Mouse (Mus musculus): ENCODE measurements around the gene Tbc1d4.

Tbc1d4 gene

DNA sequence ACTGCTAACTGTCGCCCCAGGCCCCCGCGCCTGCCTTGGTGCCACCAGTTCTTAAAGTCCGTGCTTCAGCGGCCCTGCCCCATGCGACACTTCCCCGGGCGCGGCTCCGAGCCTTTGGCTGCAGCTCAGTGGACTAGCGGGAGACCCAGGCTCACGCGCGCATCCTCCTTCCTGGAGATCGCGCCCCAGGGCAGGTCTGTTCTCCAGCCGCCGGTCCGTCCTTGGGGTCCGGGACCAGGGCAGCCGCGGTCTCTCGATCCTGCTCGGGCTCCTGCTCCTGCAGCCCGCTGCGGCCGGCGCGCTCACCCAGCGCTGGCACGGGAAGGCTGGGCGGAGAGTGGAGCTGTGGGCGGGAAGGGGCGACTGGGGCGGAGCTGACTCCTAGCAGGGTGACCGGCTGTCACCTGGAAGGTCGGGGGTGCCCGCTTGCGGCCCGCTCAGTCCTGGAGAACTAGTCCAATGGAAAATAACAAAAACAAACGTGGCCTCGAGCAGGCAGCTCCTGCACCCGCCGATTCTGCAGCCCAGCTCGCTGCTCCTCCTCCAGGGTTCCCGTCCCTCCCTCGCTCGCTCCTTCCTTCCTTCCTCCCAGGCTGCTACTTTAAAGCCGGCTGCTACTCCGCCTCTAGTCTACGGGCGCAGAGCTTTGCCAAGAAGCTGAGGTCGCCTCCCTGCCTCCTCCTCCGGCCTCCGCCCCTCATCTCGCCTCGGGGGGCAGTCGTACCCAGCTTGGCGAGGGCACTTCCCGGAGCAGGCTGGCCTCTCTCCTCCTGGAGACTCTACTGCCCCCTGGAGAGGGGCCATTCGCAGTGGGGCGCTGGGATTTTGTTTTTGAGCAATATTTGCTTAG is at the start of gene Tbc1d4:
Gene Tbc1d4, minus strand, starts transcription at position 673 of the 850 bp plus-strand sequence.
- peak; percentile 39 to 43 for DNase-seq (ENCODE audit: low spot score in 2 of 2)

DNA sequence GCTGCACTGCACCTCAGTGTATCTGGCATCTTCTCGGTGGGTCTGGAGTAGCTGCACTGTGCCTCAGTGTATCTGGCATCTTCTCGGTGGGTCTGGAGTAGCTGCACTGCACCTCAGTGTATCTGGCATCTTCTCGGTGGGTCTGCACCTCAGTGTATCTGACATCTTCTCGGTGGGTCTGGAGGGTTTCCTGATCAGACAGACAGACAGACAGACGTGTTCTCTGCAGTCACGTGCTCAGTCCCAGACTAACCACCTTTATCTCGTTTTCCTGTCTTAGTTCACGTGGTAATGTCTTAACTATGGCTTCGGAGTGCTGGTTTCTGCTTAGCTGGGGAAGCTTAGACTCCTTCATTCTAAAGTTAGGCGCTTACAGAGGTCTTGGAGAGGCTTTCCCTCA is 47.3 kb upstream of the Tbc1d4 start:
- no peak for DNase-seq (ENCODE audit: low spot score in 2 of 2)

DNA sequence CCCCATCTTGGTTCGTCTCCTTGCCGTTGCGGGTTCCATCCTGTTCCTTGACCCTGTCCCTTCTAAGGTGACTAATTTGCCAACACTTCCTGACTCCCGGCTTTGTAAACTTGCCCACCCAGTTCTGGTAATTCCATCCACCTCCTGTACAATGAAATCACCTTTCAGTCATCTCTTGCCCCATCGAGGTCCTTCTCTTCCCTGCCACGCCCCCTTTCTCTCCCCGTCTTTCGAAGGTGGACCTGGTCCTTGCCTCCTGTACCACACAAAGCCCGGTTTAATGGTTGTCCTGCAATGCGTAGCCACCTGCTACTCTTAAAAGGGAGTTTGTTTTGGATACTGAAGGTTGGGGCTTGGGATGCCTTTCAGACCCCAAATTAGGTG is 45.5 kb upstream of the Tbc1d4 start:
- no peak for DNase-seq (ENCODE audit: low spot score in 2 of 2)

DNA sequence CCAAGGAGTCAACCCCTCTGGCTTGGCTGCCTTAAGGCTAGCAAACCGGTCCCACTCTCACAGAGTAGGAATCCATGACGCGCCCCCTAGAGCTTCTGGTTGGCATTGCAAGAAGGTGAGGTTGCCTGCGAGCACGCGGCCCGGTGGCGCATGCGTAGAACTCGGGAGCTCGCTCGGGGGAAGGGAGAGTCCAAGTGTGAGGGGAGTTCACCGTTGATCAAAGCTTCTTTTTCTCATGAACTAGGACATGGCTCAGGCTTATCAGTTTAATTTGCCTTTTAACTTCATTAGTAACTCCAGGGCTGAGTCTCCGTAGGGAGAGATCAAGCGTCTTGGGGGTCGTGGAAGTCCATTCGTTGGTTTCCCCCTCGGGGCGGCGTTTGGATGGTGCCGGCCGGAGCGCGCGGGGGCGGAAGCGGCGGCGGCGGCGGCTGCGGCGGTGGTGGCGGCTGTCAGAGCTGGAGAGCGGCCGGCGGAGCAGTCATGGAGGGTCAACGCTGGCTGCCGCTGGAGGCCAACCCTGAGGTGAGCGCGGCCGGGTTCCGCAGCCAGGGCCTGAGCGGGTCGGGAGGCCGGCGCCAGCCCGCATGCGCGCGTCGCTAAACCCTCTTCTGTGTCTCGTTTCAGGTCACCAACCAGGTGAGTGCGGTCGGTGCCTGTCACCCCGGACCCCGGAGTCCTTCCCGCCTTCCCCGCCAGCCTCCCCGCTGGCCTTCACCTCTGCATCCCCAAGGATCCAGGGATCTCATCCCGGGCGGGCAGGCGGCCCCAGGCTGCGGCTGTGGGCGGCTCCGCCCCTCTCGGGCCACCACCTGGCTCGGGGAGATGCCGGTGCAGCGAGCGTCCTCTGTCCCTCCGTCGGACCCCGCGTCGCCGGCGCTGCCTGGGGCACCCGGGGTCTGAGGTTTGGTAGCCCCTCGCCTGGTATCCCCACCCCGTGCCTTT is 44.9 kb upstream of the Tbc1d4 start, which contains the start of gene Uchl3:
Gene Uchl3, plus strand, starts transcription at position 387 of the 945 bp plus-strand sequence.
- DNase-seq (ENCODE audit: low spot score in 2 of 2), result peak; percentile 90 to 91

DNA sequence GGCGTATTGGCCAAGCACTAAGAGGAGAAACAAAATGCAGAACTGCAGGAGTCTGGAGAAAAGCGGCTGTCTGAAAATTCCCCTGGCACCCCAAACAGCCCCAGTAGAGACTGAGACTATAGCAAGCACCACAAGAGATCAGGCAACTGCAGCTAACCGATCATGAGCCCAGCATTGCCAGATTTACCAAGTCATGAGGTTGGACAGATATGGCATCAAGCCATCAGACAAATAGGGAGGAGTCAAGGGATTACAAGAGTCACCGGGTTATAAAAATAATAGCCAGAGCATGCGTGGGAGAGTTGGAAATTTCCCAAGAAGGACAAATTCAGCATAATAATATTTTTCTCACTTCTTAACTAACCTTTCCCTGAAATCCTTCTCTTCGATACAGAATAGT is 43.6 kb upstream of the Tbc1d4 start:
- DNase-seq (ENCODE audit: low spot score in 2 of 2), result no peak

DNA sequence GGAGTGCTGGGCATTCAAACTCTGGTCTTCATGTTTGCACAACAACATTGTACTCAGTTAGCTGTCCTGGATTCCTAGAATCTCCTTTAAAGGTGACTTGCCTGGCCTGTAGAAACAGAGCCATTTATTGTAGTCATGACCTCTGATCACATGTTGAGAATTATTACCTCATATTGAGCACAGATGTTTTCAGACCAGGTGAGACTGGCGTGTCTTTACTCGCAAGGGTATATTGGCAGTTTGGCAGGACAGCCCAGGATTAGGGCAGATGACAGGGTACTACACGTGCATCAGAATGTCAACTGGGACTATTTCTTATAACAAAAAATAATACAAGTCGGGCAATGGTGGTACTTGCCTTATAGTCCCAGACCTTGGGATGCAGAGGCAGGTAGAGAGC is 41.6 kb upstream of the Tbc1d4 start:
- no peak for DNase-seq (ENCODE audit: low spot score in 2 of 2)

DNA sequence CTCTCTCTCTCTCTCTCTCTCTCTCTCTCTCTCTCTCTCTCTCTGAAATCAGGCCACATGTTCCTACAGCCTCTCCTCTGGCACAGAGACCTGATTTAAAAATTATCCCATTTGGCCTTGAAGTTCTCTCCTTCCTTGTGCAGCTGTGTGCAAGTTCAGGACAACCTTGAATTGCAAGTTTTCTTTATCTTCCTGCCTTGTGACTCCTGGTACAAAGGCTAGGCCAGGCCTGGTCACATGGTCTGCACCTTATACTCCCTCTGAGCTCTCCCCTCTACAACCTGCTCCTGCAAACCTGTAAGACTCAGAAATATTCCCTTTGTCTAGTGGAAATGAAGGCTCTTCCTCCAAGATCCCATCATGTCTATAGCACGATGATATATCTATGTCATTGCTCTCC is 36.0 kb upstream of the Tbc1d4 start:
- no peak for DNase-seq (ENCODE audit: low spot score in 2 of 2)

DNA sequence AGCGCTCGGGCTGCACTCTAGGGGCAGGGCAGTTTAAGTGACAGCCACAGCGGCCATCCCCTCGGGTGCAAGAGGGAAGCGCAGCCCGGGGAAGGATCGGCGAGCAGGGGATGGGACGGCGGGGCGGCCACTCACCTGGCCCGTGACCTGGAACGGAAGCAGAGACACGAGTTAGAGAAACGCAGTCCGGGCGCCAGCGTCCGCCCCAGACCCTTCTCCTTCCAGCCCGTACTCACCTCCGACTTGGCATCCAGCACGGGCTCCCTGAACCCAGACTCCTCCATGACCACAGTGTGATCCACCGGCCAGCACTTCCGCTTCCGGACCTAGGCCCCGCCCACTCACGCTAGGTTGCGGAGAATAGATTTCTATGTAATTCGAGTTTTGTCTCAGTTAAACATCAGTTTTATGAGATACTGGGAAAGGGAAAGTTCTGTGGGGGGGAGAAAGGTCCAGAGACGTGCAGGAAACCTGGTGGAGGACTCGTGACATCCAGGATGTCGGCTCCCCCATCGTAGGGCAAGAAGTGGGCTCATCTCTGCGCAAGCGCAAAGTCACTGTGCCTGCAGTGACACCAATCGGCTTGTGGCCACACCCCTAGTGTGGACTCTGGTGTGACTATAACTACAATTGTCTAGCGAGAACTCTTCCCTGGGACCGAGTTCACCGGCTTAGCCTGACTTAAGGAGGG is 31.3 kb upstream of the Tbc1d4 start, which contains the start of gene Commd6:
Gene Commd6, minus strand, starts transcription at position 534 of the 691 bp plus-strand sequence.
- DNase-seq (ENCODE audit: low spot score in 2 of 2), result peak; percentile 92 to 94

DNA sequence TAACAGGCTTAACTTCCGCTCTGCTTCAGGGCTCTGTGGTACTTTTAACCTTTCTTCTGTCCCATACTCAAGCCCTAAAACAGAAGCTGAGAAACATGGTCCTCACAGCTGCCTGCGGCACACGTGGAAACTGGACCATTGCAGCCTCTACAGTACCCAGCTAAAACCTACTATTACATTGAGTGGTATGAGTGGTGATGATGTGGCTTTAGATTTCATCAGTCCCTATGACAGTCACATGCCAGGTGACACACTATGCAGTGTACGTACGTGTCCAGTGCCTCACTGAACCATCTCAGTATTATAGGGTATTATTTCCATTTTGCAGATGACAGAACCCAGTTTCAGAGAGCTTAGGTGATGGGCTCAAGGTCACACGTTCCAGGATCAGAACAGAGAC is 28.4 kb upstream of the Tbc1d4 start:
- DNase-seq (ENCODE audit: low spot score in 2 of 2), result no peak

DNA sequence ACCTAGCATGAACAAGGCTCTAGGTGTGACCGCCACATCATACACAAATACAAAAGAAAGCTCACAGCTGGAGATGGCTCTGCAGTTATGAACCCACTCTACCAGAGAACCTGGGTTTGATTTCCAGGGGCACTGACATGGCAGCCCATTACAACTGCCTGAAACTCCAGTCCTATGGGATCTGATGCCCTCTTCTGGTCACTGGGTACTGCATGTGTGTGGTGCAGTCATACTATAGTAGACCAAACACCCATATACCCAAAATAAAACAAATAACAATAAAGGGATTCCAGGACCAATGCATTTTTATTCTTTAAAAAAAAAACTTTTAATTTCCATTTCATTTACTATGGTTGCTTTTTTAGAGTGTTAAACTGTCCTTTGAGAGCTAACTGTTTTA is 26.8 kb upstream of the Tbc1d4 start:
- no peak for DNase-seq (ENCODE audit: low spot score in 2 of 2)

DNA sequence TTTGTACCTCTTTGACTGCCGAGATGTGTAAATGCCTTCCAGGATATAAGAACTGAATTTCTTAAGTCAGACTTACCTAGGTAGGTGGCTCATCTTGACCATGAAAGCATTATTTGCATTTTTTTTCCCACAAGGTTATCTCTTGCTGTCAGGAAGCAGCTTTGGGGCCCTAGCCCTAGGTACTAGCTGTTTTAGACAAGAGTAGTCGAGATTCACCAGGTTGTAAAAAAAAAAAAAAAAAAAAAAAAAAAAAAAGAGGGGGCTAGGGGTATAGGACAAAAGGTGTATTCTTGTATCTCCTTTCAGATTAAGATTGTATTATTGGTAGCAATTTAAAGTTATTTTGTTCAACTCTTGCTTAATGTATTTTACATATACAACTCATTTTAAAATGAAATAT is 21.6 kb upstream of the Tbc1d4 start:
- DNase-seq (ENCODE audit: low spot score in 2 of 2), result no peak

DNA sequence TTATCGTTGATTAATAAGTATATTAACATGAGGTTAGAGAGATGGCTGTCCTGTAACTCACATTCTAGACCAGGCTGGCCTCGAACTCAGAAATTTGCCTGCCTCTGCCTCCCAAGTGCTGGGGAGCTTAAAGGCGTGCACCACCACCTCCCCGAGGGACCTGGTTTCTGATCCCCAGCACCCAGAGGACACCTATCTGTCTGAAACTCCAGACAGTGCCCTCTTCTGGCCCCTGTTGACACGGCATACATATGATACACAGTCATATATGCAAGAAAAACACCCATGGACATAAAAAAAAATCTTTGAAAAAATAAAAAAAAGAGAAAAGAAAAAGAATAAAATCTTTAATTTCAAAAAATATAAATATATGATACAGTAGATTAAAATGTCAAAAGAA is 8.7 kb upstream of the Tbc1d4 start:
- DNase-seq (ENCODE audit: low spot score in 2 of 2), result no peak

DNA sequence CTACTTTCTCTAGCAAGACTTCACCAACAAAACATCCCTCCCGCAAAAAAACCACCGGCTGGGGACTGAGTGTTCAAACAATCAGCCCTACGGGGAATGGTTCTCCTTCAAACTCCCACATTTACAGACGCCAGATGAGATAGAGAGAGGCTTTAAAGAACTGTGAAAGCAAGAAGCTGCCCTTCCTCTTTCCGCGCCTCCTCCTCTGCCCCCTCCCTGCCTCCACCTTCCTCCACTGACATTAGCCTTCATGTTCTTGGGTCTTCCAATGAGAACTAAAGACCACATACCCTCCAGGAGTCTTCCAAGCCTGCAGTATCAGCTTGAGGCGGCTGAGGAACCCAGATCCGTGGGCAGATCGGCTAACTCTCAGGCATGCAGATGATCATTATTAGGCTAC is 7.2 kb upstream of the Tbc1d4 start:
- no peak for DNase-seq (ENCODE audit: low spot score in 2 of 2)

DNA sequence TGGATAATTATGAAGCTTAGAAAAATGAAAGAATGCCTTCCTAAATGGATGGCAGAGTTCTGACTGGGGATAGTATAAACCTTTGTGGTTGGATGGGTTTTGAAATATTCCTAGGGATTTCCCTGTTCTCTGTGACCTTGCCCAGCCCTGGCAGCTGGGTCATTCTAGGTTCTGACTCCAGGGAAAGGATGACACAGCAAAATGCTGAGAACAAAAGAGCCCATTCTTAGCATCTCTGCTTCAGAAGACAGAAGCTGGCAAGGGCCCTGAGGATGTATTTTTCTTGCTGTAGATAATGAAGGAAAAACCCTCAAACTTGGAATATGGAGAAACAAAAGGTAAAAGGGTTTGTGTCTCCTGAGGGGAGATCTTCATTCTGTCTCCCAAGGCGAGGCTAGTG is 4.2 kb upstream of the Tbc1d4 start:
- no peak for DNase-seq (ENCODE audit: low spot score in 2 of 2)

DNA sequence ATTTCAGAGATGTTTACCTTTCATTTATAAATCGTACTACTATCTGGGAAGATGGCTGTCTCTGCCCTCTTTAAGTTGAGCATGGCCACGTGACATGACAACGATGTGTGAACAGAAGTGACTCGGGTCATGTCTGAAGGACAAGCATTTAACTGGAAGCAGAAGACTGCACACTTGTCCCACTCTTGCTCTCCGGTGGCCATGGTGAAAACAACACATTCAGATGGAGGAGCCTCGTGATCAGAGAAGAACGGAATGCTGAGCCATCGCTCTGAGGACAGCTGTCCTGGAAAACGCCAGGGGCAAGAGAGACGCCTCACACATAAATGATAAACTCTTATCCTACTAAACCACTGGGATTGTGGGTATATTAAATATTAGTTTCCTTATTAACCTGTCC is 1.7 kb upstream of the Tbc1d4 start:
- no peak for DNase-seq (ENCODE audit: low spot score in 2 of 2)

DNA sequence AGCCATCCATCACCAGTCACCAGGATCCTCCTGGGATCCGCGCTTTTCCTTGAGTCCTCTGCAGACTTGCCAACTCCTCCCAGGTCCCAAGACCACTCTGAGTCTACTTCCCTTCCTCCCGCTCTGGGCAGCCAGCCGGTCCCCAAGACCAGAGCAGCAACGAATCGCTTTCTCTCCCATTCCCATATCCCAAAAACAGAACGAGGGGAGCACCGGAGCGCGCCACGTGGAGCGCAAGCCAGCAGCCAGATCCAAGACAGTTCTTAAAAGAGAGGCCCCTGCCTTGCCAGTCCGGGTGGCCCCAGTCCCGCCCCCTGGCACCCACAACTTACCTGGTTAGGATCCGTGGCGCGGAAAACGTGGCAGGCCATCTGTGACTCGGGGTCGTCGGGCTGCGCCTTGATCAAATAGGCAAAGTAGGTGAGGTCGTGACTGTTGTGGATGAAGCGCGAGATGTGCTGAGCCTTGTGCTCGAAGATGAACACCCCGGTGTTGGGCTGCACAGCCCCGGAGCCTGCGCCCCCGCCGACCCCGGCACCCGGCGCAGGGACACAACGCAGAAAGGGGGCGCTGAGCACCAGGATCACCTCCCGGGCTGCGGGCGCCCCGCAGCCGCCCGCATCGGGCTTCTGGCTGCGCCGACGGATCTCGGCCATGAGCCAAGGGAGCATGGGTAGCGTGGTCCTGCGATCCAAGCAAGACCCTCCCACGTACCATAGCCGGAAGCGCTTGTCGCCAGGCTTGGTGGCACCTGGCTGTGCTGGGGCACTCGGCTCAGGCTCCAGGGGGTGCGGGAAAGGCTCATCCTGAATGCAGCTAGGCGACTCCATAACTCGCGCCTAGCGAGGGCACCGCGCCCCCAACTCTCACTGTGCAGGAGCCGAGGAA is 1.1 kb downstream of the Tbc1d4 start:
- DNase-seq (ENCODE audit: low spot score in 2 of 2), result peak; percentile 5 to 11

DNA sequence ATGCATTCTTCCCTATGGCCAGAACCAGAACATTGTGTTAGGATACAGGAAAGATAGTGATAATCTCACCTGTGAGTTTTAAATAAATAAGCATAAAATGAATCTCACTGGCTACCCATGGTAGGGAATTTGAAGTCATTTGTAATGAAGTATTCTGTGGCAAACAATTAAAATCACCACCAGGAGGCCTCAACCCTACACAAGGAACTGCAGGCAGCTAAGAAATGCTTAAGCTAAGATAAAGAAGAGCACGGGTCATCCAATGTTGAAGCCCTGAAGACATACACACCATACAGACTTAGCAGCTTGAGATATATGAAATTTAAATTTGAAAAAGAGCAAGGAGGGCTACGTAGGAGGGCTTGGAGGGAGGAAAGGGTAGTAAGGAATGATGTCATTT is 3.1 kb downstream of the Tbc1d4 start:
- DNase-seq (ENCODE audit: low spot score in 2 of 2), result no peak

DNA sequence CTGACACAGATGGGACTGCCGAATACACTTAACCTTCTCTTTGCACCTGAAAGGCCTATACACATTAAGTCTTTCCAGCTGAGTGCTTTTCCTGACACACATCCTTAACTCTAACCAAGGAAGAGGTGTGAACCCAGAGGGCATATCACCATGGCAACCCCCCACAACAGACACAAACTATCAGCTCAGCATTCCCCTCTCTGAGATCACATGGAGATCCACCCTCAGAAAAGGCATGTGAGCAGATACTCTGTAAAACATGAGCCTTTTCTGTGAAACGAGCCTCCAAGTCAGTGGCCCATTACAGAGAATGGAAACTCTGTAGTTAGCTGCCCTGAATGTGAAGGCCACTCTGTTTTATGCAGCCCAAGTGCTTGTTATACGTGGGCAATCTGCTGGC is 6.1 kb downstream of the Tbc1d4 start:
- DNase-seq (ENCODE audit: low spot score in 2 of 2), result no peak

DNA sequence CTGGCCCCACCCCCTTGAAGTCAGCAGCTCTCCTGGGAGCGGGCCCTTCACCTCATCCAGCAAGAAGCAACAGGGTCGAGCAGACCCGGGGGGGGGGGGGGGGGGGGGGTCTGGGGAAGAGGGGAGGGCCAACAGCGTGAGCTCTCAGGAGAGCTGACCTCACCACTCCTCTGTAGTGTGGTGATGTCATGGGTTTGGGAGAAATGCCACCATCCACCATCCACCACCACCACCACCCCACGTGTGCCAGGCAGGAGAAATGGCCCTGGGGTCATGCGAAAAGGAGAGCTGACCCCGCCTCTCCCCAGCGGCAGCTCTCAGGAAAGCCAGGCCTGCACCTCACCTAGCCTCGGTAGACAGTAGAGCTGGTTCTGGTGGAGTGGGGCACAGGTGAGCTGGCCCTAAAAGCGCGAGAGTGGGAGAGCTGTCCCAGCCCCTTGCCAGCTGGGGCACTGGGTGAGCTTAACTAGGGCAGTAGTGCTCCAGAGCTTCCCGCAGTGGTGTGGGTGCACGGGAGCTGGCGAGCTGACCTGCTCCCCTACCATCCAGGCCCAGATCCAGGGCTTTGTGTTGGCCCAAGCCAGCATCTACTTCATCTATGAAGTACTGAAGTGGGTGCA is 11.8 kb downstream of the Tbc1d4 start:
- no peak for DNase-seq (ENCODE audit: low spot score in 2 of 2)

DNA sequence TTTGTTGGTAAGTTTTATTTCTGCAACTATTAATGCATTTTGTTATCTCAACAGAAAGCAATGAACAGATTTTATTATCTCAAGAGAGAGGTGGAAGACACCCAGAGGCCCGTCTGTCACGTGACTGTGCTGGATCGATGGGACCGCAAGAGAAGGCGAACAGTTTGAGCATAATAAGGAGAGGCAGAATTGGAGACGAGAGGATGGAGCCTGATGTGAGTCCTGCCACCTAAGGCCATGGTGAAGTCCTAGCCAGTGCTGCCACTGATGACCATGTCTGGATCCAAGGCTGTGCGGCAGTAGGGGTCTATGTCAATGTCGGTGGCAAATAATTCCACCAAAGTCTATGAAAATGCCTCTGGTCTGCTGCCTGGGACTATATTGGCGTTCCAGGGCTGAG is 12.3 kb downstream of the Tbc1d4 start:
- DNase-seq (ENCODE audit: low spot score in 2 of 2), result no peak
